Mouse (Mus musculus) MEL (cell line): Measurements from ENCODE around the gene Myl4.

Experiments
- CHD1 ChIP-seq: IDR thresholded peaks from 2 replicates; pipeline ENCODE4 v1.6.1; 2012; ENCODE audit warnings: low read depth, mild to moderate bottlenecking, inconsistent platforms, low read length, improper control_type of control experiment
- CTCF ChIP-seq, 3 experiments: IDR thresholded peaks in 2 of 3; conservative IDR thresholded peaks in 1 of 3; 2 replicates each; pipeline ENCODE4 v1.5.1; 2011 to 2012; ENCODE audit warnings: low read length in 3 of 3, low read depth in 2 of 3, mild to moderate bottlenecking in 2 of 3, improper control_type of control experiment in 1 of 3, inconsistent platforms in 1 of 3, mixed read lengths in 1 of 3, moderate library complexity in 1 of 3; ENCODE audit not compliant: control insufficient read depth in 1 of 3, insufficient read depth in 1 of 3, poor library complexity in 1 of 3, severe bottlenecking in 1 of 3
- GABPA ChIP-seq: IDR thresholded peaks from 2 replicates; pipeline ENCODE4 v1.6.1; 2012; ENCODE audit warnings: low read depth, mild to moderate bottlenecking, inconsistent platforms, low read length, improper control_type of control experiment, moderate library complexity
- MAX ChIP-seq: IDR thresholded peaks from 2 replicates; pipeline ENCODE4 v1.6.1; 2011; ENCODE audit warnings: low read length, improper control_type of control experiment
- MYB ChIP-seq: IDR thresholded peaks from 2 replicates; pipeline ENCODE4 v1.6.1; 2011; ENCODE audit warnings: mild to moderate bottlenecking, low read depth, low read length, improper control_type of control experiment
- POLR2AphosphoS2 ChIP-seq: IDR thresholded peaks from 2 replicates; pipeline ENCODE4 v1.6.1; 2011; ENCODE audit warnings: low read length, improper control_type of control experiment
- RAD21 ChIP-seq: IDR thresholded peaks from 2 replicates; pipeline ENCODE4 v1.6.1; 2011; ENCODE audit warnings: mild to moderate bottlenecking, low read depth, low read length, improper control_type of control experiment
- SIN3A ChIP-seq: IDR thresholded peaks from 2 replicates; pipeline ENCODE4 v1.6.1; 2012; ENCODE audit warnings: low read length, improper control_type of control experiment, inconsistent platforms
- ZKSCAN1 ChIP-seq: IDR thresholded peaks from 2 replicates; pipeline ENCODE4 v1.6.1; 2012; ENCODE audit warnings: low read depth, mild to moderate bottlenecking, inconsistent platforms, low read length, improper control_type of control experiment, moderate library complexity

DNA sequence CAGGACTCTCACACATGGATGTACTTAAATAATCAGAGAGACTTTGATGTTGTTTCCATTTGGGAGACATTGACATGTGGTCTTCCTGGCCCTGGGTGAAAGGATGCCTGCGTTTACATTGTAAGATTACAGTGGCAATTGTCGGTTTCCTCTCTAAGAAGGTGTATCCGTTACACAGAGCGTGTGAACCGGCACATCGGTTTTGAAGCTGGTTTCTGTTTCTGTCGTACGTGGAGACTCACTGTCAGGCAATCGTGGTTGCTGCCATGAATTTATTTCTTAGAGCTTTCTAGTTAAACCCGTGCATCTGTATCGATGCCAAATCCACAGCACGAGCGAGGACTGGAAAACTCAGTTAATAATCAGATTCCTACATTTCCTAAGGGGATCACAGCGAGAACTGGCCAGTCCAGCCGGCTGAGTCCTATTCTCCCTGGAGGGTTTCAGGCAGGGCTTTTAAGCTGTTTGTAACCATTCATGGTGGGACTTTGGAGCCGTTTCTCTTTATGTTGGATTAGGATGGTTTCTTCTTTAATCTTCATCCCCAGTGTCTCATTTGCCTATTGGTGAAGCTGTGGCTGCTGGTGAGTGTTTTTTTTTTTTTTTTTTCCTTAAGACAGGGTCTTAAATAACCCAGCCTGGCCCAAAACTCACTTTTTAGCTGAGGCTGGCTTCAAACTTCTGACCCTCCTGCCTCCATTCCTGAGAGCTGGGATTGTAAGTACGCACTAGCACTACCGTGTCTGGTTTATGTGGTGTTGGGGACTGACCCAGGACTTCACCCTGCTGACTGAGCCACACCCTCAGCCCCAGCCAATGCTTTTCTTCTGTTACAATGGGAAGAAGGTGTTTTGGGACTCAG, 31.2 kb downstream of the Myl4 start:
- no peak for TF ChIP-seq MAX
- TF ChIP-seq SIN3A, result no peak
- no peak for TF ChIP-seq POLR2AphosphoS2
- TF ChIP-seq CTCF (IDR thresholded peaks at IDR 0.05 in 2 of 3, conservative IDR thresholded peaks at IDR 0.05 in 1 of 3; ENCODE audit: control insufficient read depth in 1 of 3, insufficient read depth in 1 of 3, low read depth in 2 of 3, low read length in 3 of 3, poor library complexity in 1 of 3, severe bottlenecking in 1 of 3), result no peak
- no peak for TF ChIP-seq ZKSCAN1
- no peak for TF ChIP-seq RAD21
- no peak for TF ChIP-seq CHD1
- no peak for TF ChIP-seq MYB
- TF ChIP-seq GABPA, result no peak
